Mouse (Mus musculus) frontal cortex, postnatal 10 days (tissue): Measurements from ENCODE around the gene Tgif2.
"Not testable (repeated sequence)": the region's sequence is repeated elsewhere in the genome, so short reads cannot be mapped to it uniquely, and the experiment has no call there.

Experiments
- DNase-seq, 2 experiments: peaks; one replicate each; pipeline ENCODE4 v3.0.0; 2022; ENCODE audit warnings: low spot score in 2 of 2, mixed read lengths in 1 of 2

Gene Tgif2

DNA sequence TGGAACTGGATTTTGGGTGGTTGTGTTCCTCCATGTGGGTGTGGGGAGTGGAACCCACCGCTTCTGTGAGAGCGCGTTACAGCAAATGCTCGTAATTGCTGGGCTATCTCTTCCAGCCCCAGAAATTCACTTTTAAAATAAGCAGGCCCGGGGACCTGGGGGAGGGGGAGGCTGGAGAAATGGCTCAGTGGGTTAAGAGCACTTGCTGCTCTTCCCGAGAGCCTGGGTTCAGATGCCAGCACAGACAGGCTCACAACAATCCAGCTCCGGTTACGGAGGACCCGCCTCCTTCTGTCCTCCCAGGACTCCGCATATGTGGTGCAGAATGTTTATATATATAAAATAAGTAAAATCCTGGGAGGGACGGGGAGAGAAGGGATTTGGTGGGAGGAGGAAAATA lies 2.9 kb downstream of the Tgif2 start:
- no peak for DNase-seq

DNA sequence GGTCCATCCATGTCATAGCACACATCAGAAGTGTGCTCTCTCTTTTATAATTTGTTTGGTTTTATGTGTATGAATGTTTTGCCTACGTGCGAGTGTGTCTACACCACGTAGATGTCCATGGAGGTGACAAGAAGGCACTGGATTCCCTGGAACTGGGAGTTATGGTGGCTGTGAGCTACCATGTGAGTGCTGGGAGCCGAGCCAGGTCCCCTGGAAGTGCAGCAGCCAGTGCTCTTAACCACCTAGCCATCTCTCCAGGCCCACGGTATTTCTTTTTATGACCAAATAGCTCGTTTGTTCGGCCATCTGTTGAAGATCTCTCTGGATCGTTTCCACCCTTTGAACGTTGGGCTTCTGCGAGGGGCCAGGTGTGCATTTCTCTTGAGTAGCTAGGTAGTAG lies 3.5 kb downstream of the Tgif2 start:
- DNase-seq, result no peak

DNA sequence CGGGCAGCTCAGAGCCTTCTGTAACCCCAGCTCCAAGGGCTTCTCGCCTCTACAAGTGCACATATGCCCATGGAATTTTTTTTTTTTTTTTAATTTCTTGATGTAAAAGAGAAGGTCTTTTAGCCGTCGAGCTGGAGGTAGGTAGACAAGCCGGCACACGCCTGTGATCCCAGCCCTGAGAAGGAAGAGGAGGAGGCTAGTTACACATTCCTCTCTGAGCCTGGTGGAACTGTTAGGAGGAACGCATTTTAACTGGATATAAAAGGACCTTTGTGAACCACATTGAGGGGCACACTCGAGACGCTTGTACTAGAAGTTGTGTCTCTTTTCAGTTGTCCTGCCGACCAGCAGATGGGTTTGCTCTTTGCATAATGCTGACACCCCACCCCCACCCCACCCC lies 4.9 kb downstream of the Tgif2 start:
- no peak for DNase-seq

DNA sequence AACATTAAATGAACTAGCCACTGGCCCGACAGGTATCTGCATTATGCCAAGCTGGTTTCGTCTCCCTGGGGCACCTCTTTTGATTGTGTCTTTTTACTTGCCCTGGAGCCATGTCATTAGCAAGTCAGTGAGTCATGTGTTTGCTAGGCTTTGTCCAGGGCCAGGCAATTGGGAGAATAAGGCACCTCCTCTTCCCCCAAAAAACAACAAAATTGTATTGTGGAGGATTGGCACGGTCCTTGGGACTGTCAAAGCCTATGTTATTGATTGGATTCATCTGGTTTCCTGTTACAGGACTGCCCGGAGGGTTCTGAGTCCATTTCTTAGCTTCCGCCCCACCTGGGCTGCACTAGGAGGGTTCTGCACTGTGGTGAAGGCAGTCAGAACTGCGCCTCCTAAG lies 7.8 kb downstream of the Tgif2 start:
- no peak for DNase-seq

DNA sequence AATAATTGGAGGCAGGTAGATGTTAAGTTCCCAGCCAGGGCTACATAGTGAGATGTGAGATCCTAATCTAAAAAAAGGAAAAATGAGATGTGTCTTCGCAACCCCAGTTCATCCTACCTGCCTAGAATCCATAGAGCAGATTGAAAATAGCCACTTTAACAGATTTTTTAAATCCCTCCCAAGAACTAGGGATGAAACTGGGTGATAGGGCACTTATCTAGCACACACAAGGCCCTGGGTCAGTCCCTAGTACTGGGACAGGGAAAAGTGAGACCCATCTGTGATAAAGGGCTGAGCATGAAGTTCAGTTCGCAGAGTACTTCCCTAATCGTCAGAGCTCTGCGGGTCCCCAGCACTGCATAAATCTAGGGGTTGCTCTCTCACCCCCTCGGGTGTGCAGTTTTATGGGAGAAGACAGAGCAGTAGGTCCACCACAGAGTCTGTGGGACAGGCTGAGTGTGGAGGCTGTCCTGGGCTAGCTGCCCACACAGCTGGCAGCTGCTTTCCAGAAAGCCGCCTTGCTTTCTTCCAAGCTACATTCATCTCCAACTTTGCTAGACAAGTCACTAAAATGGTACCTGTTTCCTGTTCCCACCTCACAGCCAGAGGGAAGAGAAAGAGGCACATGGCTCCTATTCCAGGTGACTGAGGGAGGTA lies 8.8 kb downstream of the Tgif2 start:
- DNase-seq, result no peak

DNA sequence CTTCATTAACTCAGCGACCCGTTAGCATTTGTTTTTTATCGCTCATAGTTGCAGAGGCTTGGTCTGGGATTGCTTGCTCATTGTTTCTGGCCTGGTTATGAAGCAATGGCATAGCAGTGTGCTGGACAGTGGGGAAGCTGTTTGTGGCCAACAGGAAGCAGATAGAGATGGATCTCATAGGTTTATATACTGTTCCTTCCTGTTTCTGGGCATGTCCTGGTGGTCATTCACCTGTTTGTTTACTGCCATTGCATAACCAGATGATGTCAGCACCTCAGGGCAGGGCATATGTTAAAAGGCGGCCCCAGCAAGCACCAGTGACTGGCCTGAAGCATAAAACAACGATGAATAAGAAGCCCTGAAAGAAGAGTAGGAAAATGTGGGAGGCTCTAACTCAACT lies 10.7 kb downstream of the Tgif2 start:
- no peak for DNase-seq

DNA sequence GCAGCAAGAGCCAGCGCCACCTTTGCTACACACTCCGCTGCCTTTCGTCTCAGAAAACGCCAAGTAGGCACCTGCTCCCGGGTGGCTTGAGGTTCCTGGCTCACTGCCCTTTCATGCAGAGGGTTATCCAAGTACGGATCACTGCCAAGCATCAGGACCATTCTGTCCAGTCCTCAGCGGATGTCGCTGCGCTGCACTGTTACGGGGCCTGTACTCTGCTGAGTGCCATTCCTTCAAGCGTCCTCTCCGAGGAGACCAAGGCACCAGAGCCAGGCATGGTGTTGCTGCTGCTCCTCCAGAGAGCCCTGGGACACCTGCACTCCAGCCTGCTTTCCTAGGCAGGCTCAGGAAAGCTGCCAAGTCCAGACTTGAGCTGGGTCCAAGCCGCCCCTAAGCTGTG lies 13.8 kb downstream of the Tgif2 start:
- not testable (repeated sequence) for DNase-seq

DNA sequence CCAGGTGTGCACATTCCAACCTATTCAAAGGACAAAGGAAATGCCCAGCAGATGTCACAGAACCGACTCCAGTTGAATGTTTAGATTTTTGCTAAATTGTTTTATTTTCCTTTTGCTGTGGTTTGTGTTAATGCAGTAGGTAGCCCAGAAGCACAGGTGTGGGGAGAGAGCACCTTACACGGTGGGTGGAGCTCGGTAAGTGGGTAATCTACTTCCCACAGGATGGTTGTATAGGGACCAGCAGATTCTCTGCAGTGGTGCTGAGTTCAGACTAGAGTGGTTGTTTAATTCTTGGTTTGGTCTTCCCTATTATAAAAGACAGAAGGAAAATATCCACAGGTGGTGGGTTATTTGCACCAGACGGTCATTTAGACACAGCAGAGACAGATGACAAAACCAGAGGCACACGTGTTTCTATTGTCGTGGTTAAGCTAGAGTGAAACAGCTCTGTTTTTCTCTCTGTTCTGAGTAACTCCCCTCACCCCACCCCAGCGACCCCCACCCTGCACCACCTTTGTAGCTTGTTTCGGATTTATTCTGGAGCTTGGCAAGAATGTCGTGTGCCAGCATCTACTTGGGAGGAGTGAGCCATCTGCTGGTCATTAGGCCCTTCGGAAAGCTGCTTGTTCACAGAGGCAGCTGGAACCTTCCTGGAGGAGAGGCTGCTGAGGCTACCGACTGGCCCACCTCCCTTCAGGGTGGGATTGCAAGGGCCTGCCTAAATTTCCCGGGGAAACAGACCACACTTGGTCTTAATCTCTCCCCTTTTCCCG lies 14.4 kb downstream of the Tgif2 start:
- DNase-seq, result peak in 1 of 2 experiments; percentile 37

DNA sequence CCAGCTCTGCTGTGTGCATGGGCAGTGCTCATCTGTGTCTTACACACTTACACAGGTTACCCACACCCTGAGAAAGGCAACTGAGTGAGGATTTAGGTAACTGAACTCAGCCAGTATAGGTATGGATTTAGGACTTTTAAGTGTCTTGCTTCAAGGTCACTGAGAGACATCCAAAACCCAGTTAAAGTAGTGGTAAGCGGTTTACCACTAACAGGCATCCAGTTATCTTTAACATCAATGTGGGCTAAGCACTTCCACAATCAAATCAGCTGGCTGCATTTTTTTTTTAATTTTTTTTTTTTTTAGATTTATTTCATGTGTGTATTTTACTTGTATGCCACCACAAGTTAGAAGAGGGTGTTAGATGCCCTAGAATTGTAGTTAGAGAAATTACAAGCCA lies 16.5 kb downstream of the Tgif2 start:
- DNase-seq, result no peak

DNA sequence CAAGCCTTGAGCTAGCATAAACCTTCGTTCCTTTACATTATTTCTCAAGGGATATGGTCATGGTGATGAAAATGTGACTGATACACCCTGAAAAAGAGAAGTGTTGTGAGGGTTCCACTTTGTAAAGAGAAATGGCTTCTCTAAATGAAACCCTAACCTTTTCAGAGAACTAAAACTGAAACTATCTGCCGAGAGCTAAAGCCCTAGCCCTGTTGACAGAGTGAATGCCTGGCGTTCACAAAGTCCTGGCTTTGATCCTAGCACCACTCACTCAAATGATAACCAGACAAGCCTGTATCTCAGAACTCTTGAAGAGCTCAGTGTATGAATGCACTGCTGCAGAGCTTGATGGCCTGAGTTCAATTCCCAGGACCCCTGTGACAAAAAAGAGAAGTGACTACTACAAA lies 17.6 kb downstream of the Tgif2 start:
- no peak for DNase-seq

DNA sequence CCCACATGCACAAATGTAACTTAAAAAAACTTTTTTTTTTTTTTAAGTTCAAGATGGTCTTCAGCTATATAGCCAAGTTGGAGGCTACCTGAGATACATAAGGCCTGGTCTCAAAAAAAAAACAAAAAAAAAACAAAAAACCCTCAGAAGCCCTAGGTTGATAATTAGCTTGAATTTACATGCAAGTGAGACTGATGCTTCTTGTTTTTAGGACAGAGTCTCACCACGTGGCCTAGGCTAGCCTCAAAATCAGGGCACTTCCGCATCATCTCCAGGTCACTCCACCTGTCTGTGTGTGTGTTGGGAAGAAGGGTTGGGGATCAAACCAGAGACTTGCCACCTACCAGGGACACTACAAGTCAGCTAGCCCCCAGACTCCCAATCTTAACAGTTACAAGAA lies 18.0 kb downstream of the Tgif2 start, which contains the start of gene 4930518I15Rik:
4930518I15Rik (minus strand) TSS at position 112 of the 400 bp plus-strand sequence.
- DNase-seq, result no peak

DNA sequence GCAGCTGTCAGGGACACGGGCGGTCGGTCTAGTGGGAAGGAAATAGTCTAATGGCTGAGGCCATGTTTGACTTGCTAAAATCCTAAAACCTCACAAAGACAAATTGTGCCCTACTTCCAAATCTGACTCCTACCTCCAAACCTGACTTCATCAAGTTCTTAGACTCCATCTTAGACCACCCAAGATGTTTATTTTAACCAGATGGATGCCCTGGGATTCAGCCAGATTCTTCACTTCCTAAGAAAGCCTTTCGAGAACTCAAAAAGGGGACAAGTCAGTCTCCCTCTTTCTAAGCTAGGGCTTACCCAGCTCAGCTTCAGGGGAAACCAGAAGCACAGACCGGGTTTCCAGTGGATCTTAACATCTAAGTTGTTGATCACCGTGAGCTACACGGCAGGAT lies 18.9 kb downstream of the Tgif2 start:
- no peak for DNase-seq

DNA sequence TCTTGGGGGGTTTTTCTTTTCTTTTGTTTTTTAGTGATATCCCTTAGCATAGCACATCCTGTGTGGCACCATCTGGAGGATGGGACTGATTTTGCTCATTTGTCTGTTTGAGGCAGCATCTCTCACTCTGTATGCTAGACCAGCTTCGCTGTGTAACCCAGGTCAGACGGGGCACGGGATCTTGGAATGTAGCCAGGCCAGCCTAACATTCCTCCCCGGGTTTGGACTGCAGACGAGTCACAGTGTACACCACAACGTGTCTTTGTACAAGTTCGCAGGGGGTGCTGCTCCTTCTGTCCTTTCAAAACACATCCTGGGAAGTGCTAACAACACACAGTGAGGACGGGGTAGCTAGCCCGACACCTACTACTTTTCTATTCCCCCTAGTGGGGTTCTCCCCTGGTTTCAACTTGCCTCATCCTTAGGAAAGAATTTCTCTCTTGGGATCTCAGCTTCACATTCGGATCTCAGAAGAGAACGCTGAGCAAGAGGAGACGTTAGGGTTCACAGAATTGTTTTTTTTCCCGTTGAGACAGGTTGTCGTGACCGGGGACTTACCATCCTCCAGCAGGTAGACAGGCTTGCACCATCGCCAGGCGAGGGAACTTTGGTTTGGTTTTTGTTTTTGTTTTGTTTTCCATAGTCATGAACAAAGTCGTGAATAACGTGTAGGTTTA lies 22.4 kb downstream of the Tgif2 start:
- DNase-seq, result peak in 1 of 2 experiments; percentile 25

DNA sequence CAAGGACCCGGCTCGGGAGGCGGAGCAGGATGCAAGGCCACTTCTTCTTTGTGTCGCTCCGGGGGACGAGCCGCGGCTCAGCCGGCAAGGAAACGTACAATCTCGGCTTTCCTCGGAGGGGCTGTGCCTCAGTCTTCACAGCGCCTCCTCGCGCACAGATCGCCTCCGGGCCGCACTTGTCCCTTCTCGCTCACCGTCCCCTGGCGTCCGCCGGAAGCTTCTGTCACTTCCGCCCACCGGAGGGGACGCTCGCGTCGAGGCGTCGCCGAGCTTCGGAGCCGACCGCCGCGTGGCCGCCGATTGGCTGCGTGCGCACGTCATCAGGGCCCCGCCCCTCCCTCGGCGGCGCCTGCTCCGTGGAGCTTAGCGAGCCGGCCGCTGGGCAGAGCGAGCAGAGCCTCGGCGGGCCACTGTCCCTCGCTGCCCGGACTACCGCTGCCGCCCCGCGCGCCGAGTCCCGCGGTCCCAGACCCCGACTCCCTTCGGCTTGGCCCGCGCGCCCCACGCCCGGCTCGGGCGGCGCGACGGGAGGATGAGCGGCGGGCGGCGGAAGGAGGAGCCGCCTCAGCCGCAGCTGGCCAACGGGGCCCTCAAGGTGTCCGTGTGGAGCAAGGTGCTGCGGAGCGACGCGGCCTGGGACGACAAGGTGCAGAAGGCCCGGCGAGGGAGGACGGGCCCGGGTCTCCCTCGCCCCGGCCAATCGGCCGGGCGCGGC lies 23.1 kb downstream of the Tgif2 start, which contains the start of gene Rab5if:
Rab5if (plus strand) TSS at position 357 of the 715 bp plus-strand sequence.
- DNase-seq, result peak; percentile 96 to 99

DNA sequence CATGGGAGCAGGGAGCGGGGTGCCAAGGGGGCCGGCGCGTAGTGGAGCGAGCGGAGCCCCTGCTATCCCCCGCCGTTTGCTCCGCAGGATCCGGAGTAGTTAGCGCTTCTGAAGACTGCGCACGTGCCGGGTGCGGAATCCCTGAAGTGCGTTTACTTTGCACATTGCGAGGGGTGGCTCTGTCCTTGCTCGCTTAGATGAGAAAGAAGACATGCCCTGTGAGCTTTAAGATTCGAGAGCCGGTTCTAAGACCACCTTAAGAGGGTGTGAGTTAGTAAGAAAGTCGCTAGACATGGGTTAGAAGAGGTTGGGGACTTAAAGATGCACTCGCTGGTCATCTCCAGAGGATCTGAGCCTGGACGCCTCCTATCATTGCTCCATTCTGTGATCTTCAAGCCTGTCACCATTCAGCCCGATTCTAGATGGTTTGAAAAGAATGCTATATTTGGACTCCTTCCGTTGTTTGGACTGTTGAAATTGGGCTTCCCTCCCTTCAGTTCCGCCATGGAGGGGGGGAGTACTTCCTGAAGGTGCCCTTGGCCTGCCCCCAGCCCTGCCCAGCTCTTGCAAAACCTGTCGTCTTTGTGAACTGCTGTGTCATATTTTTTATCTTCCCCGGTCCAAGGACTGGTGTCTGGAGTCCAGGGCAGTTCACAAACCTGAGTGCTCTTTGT lies 23.8 kb downstream of the Tgif2 start:
- peak in 1 of 2 experiments; percentile 24 for DNase-seq

DNA sequence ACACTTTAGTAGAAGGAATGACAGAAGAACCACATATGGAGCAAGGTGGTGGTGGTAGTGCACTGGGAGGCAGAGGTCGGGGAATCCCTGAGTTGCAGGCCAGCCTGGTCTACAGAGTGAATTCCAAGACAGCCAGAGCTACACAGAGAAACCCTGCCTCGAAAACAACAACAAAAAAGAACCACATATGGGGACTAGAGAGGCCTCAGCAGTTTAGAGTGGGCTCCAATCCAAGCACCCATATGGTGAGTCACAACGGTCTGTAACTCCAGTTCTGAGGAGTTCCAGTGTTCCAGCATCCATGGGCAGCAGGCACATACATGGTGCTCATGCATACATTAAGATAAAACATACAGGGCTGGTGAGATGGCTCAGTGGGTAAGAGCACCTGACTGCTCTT lies 24.7 kb downstream of the Tgif2 start:
- DNase-seq, result no peak

DNA sequence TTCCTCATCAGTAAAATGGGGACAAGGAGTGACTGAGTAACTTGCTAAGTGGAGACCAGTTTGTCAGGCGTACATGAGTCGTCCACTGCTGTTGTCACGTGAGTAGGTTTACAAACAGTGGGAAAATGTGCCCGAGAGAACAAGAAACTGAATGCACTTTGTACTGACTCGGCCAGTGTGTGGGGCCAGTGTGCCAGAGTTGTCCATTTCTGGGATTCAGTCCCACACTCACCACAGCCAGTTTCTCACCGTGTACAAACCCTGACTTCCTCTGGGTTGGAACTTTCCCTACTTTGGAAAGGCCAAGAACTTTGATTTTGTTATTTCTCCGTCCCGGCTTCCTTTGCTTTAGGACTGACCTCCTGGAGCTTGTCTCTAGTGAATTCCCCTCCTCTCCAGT lies 29.2 kb downstream of the Tgif2 start:
- peak in 1 of 2 experiments; percentile 34 for DNase-seq

DNA sequence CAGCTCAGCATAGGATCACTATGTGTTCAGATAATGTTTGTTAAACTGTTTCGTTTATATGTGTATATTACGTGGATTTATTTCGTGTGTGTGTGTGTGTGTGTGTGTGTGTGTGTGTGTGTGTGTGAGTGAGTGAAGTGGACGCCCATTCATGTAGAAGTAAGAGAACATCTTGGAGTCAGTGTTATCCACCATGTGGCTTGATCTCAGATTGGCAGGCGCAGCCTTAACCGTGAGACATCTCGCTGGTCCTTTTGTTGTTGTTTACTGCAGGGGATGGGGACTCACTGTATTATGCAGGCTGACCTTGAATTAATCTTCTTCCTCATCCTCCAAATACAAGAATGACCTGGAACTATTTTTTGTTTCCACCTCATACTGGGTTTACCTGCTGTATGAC lies 29.7 kb downstream of the Tgif2 start:
- DNase-seq, result no peak

DNA sequence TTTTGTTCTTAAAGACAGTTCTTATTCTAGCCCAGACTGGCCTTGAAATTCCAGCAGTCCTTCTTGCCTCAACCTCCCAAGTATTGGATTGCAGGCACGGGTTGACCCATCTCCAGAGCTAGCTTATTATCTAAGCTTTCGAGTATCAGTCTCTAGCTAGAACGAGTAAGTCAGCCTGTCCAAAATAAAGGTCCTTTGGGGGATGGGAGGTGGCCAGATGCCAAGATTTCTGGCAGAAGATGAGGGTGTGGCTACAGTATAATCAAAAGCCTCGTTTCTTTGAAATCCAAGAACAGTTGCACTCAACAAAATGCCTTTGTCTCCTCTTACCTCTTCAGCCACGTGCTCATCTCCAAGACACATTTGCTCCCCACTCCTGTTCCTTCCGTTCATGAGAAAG lies 30.7 kb downstream of the Tgif2 start:
- no peak for DNase-seq

DNA sequence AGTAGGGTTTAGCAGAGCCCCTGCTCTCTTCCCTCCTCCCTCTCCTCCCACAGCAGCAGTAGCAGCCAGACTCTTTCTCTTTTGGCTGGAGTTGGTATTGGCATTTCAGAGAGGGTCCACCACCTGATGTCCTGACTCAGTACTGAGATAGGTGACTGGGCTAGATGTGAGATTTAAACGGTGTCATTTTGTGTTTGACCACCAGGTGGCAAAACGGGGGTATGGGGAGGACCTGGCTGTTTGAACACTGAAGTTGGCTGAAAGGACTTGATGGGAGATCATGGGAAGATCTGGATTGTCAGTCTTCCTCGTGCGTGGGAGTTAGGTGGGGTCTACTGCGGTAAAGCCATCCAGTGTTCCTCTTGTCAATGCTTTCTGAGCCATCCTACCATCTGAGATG lies 33.8 kb downstream of the Tgif2 start:
- DNase-seq, result peak in 1 of 2 experiments; percentile 28

DNA sequence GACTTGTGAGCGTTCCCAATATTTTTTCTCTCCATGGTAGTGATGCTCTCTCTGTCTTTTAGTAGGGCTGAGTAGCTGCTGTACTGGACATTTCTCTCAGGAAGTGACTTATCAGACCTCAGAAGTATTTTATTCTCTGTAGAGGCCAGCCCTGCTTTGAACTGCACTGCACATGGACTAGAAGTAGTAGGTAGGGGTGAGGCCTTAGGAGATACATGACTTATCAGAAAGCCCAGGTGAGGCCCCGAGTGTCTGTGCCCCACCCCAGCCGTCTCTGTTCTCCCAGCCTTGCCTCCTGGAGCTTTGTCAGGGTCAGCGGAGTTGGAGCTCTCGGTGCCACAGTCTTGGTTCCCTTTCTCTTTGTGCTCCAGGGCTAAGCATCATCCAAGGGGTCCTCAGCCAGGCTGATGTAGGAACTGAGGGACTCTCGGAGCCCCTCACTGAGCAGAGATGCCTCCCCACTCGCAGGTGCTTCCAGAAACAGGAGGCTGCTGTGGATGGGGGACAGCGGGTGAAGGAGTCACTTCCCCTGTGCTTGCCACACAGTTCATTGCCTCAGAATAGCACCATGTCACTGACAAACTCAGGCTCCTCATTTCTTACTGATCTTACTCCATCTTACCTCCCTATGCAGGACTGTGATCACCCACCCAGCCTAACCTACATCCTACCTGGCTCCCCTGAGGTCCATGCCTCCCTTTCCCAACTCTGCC lies 34.4 kb downstream of the Tgif2 start:
- no peak for DNase-seq
